Mouse (Mus musculus) E14TG2a.4 (cell line): ENCODE data around the gene Ddc.

Source experiments
- CTCF ChIP-seq: conservative IDR thresholded peaks from 2 replicates; pipeline ENCODE4 v1.5.1; 2014; ENCODE audit warnings: low read length
- NANOG ChIP-seq: IDR thresholded peaks from 2 replicates; pipeline ENCODE4 v1.6.1; 2014; ENCODE audit warnings: borderline replicate concordance, low read length, mixed read lengths
- POU5F1 ChIP-seq: IDR thresholded peaks from 2 replicates; pipeline ENCODE4 v1.6.1; 2014; ENCODE audit warnings: low read length, borderline replicate concordance

- TF ChIP-seq CTCF (no peak), NANOG (no peak), POU5F1 (no peak)
Observed at GRCm38 (mm10) chr11:11777796-11778195, 120.1 kb downstream of the Ddc start.
